Mouse (Mus musculus) heart, embryonic 15.5 days (tissue): Measurements from ENCODE around the gene Rnf214. TPM values are rescaled to one million over a fixed set of nuclear protein-coding genes. Genes with fewer than 3 reads are reported as not detected.
A peak's percentile ranks its signal among the peaks of the same experiment; 100 is the strongest.

Experiments
- ATAC-seq: fragments of 200-750 bp; cut with Nextera tagmentation; replicated peaks from 2 replicates; pipeline ENCODE4 v1.8.0; 2017; ENCODE audit warnings: low read depth, moderate TSS enrichment; ENCODE audit not compliant: insufficient number of reproducible peaks, insufficient read depth, low FRiP score
- H3K27ac ChIP-seq: fragments of 300-500 bp; sonication (generic); 2 replicates; pipeline ENCODE4 v1.5.1; 2015; ENCODE audit warnings: mild to moderate bottlenecking, inconsistent platforms
- H3K27me3 ChIP-seq: fragments of 300-500 bp; sonication (generic); 2 replicates; pipeline ENCODE4 v1.6.1; 2015; ENCODE audit warnings: inconsistent platforms
- H3K36me3 ChIP-seq: fragments of 300-500 bp; sonication (generic); 2 replicates; pipeline ENCODE4 v1.6.1; 2015; ENCODE audit warnings: mild to moderate bottlenecking, inconsistent platforms
- H3K4me1 ChIP-seq: fragments of 300-500 bp; sonication (generic); replicated peaks from 2 replicates; pipeline ENCODE4 v1.6.1; 2015; ENCODE audit warnings: inconsistent platforms
- H3K4me2 ChIP-seq: fragments of 300-500 bp; sonication (generic); 2 replicates; pipeline ENCODE4 v1.6.1; 2015; ENCODE audit warnings: inconsistent platforms, mild to moderate bottlenecking, moderate library complexity
- H3K4me3 ChIP-seq: fragments of 300-500 bp; sonication (generic); 2 replicates; pipeline ENCODE4 v1.5.1; 2015; ENCODE audit warnings: mild to moderate bottlenecking, inconsistent platforms
- H3K9ac ChIP-seq: fragments of 300-500 bp; sonication (generic); 2 replicates; pipeline ENCODE4 v1.6.1; 2015; ENCODE audit warnings: mild to moderate bottlenecking, inconsistent platforms
- H3K9me3 ChIP-seq: fragments of 300-500 bp; sonication (generic); replicated peaks from 2 replicates; pipeline ENCODE4 v1.6.1; 2016; ENCODE audit warnings: inconsistent platforms
- WGBS: fragments of 180-500 bp; shearing (Covaris S2); methylation state at CpG from one replicate; pipeline ENCODE4 v1.1.7; 2015; ENCODE audit warnings: mixed read lengths; 5-methylcytosine and 5-hydroxymethylcytosine counted together
- polyA plus RNA-seq: library from polyadenylated mRNA; unstranded; fragments of >200 nt; fragmentation: Nextera tagmentation; extraction: Ambion mirVana; gene quantifications from 2 replicates; pipeline ENCODE4 v1.2.1, GENCODE M21; 2015

Gene Rnf214
- polyA plus RNA-seq, 1 experiment from 2014 or later = 40.3 TPM

GRCm38 (mm10) chr9:45838434-45839138 lies 68.1 kb downstream of the Rnf214 start, which contains the start of gene Bace1:
Gene Bace1, plus strand, starts transcription at chr9:45838580.
- Histone ChIP-seq H3K4me1 (peaks cover 29% of the 10 kb centered on the region), H3K27me3 (no peaks in the 10 kb centered on the region), H3K4me2 (peak within 1 kb of the TSS; percentile 94), H3K36me3 (no peaks in the 10 kb centered on the region), H3K9me3 (no peaks in the 10 kb centered on the region), H3K4me3 (peak within 1 kb of the TSS; percentile 69), H3K9ac (peak within 1 kb of the TSS; percentile 89), H3K27ac (peak within 1 kb of the TSS; percentile 64)
- ATAC-seq = peak; percentile 74
- WGBS = 2% methylated on average over 37 of the region's 40 CpGs

GRCm38 (mm10) chr9:45838069-45838433 lies 68.7 kb downstream of the Rnf214 start:
- H3K27me3 ChIP-seq = no peaks in the 10 kb centered on the region
- peak overlapping the region; percentile 94 for H3K4me2 ChIP-seq
- no peak overlapping the region for H3K27ac ChIP-seq
- H3K9ac ChIP-seq = no peak overlapping the region
- WGBS = 15% methylated on average over 4 of the region's 4 CpGs
- ATAC-seq = no peak
- H3K4me1 ChIP-seq = peaks cover 29% of the 10 kb centered on the region
- peak overlapping the region; percentile 69 for H3K4me3 ChIP-seq
- no peaks in the 10 kb centered on the region for H3K9me3 ChIP-seq
- no peaks in the 10 kb centered on the region for H3K36me3 ChIP-seq

GRCm38 (mm10) chr9:45833461-45833860 lies 73.2 kb downstream of the Rnf214 start:
- no peak for ATAC-seq
- H3K4me3 ChIP-seq = no peak overlapping the region
- no peaks in the 10 kb centered on the region for H3K36me3 ChIP-seq
- H3K4me2 ChIP-seq = no peak overlapping the region
- no peak overlapping the region for H3K27ac ChIP-seq
- no peaks in the 10 kb centered on the region for H3K27me3 ChIP-seq
- peaks cover 6% of the 10 kb centered on the region; the same call in 1 of the 2 replicates for H3K9me3 ChIP-seq
- H3K4me1 ChIP-seq = no peaks in the 10 kb centered on the region; the same call in 1 of the 2 replicates
- no peak overlapping the region for H3K9ac ChIP-seq
- 77% methylated on average over 2 of the region's 2 CpGs for WGBS

GRCm38 (mm10) chr9:45832898-45833297 lies 73.8 kb downstream of the Rnf214 start:
- Histone ChIP-seq H3K9ac (no peak overlapping the region), H3K4me3 (no peak overlapping the region), H3K36me3 (no peaks in the 10 kb centered on the region), H3K4me1 (no peaks in the 10 kb centered on the region; the same call in 1 of the 2 replicates), H3K9me3 (peaks cover 6% of the 10 kb centered on the region; the same call in 1 of the 2 replicates), H3K27me3 (no peaks in the 10 kb centered on the region), H3K27ac (no peak overlapping the region), H3K4me2 (no peak overlapping the region)
- WGBS = 89% methylated on average over 2 of the region's 2 CpGs
- no peak for ATAC-seq

GRCm38 (mm10) chr9:45829107-45829506 lies 77.6 kb downstream of the Rnf214 start:
- no peaks in the 10 kb centered on the region for H3K27me3 ChIP-seq
- peaks cover 6% of the 10 kb centered on the region; the same call in 1 of the 2 replicates for H3K9me3 ChIP-seq
- no peak for ATAC-seq
- peak overlapping the region; percentile 82 for H3K4me2 ChIP-seq
- H3K4me3 ChIP-seq = peak overlapping the region; percentile 85
- no peaks in the 10 kb centered on the region for H3K36me3 ChIP-seq
- H3K9ac ChIP-seq = no peak overlapping the region
- WGBS = 34% methylated on average over 10 of the region's 10 CpGs
- H3K4me1 ChIP-seq = peaks cover 6% of the 10 kb centered on the region
- H3K27ac ChIP-seq = no peak overlapping the region

GRCm38 (mm10) chr9:45828291-45828963 lies 78.3 kb downstream of the Rnf214 start, which contains the start of gene Cep164:
Gene Cep164, minus strand, starts transcription at chr9:45828691.
- H3K36me3 ChIP-seq = no peaks in the 10 kb centered on the region
- under 1% methylated on average over 31 of the region's 31 CpGs for WGBS
- H3K4me3 ChIP-seq = peak within 1 kb of the TSS; percentile 85
- peak within 1 kb of the TSS; percentile 82 for H3K4me2 ChIP-seq
- ATAC-seq = peak; percentile 91
- H3K4me1 ChIP-seq = peaks cover 6% of the 10 kb centered on the region
- H3K9me3 ChIP-seq = peaks cover 6% of the 10 kb centered on the region; the same call in 1 of the 2 replicates
- H3K27me3 ChIP-seq = no peaks in the 10 kb centered on the region
- H3K27ac ChIP-seq = peak within 1 kb of the TSS; percentile 82
- H3K9ac ChIP-seq = peak within 1 kb of the TSS; percentile 66

- Histone ChIP-seq H3K4me3 (peak overlapping the region; percentile 85), H3K27me3 (no peaks in the 10 kb centered on the region), H3K4me1 (peaks cover 6% of the 10 kb centered on the region), H3K27ac (peak overlapping the region; percentile 82), H3K9me3 (peaks cover 6% of the 10 kb centered on the region; the same call in 1 of the 2 replicates), H3K36me3 (no peaks in the 10 kb centered on the region), H3K4me2 (peak overlapping the region; percentile 82), H3K9ac (peak overlapping the region; percentile 66)
- 7% methylated on average over 23 of the region's 23 CpGs for WGBS
- ATAC-seq = peak; percentile 51
These were observed 78.9 kb downstream of the Rnf214 start for GRCm38 (mm10) chr9:45827663-45828290.

- ATAC-seq = no peak
- Histone ChIP-seq H3K27ac (no peak overlapping the region), H3K36me3 (peaks cover 15% of the 10 kb centered on the region), H3K4me3 (no peak overlapping the region), H3K9me3 (no peaks in the 10 kb centered on the region), H3K4me2 (no peak overlapping the region), H3K4me1 (peaks cover 12% of the 10 kb centered on the region), H3K9ac (no peak overlapping the region), H3K27me3 (no peaks in the 10 kb centered on the region)
- WGBS = 74% methylated on average over 9 of the region's 9 CpGs
These were observed 88.2 kb downstream of the Rnf214 start for GRCm38 (mm10) chr9:45818406-45819011.

GRCm38 (mm10) chr9:45815525-45815924 lies 91.2 kb downstream of the Rnf214 start:
- no peaks in the 10 kb centered on the region for H3K9me3 ChIP-seq
- peaks cover 15% of the 10 kb centered on the region for H3K36me3 ChIP-seq
- peaks cover 16% of the 10 kb centered on the region for H3K4me1 ChIP-seq
- ATAC-seq = no peak
- WGBS = 81% methylated on average over 10 of the region's 10 CpGs
- peak overlapping the region; percentile 27; the same call in 1 of the 2 replicates for H3K27ac ChIP-seq
- H3K4me3 ChIP-seq = no peak overlapping the region
- H3K4me2 ChIP-seq = no peak overlapping the region
- no peak overlapping the region for H3K9ac ChIP-seq
- H3K27me3 ChIP-seq = no peaks in the 10 kb centered on the region

GRCm38 (mm10) chr9:45815113-45815512 lies 91.6 kb downstream of the Rnf214 start:
- peaks cover 15% of the 10 kb centered on the region for H3K36me3 ChIP-seq
- H3K27me3 ChIP-seq = no peaks in the 10 kb centered on the region
- H3K4me2 ChIP-seq = no peak overlapping the region
- H3K4me1 ChIP-seq = peaks cover 15% of the 10 kb centered on the region
- no peaks in the 10 kb centered on the region for H3K9me3 ChIP-seq
- H3K27ac ChIP-seq = peak overlapping the region; percentile 27; the same call in 1 of the 2 replicates
- ATAC-seq = no peak
- no peak overlapping the region for H3K4me3 ChIP-seq
- WGBS = 73% methylated on average over 9 of the region's 9 CpGs
- H3K9ac ChIP-seq = no peak overlapping the region
